Mouse (Mus musculus) brain, embryonic 14.5 days (tissue): ENCODE measurements at regions not wholly inside any gene's neighbourhood (a gene's known extent, or its start where the extent isn't known, plus 50 kb on each side); places are given as distances from the start of the nearest gene placed in this dataset.

ENCODE experiments used
- CTCF ChIP-seq: fragments of 200-500 bp; IDR thresholded peaks from 2 replicates; pipeline ENCODE4 v1.5.1; 2012; ENCODE audit warnings: inconsistent platforms, mild to moderate bottlenecking, moderate library complexity, borderline replicate concordance; ENCODE audit not compliant: insufficient read depth, insufficient read length; ENCODE audit errors: extremely low read depth
- POLR2A ChIP-seq: fragments of 200-500 bp; IDR thresholded peaks from 2 replicates; pipeline ENCODE4 v1.6.1; 2012; ENCODE audit warnings: mild to moderate bottlenecking, inconsistent platforms, borderline replicate concordance; ENCODE audit not compliant: poor library complexity, insufficient read depth, insufficient read length, severe bottlenecking; ENCODE audit errors: extremely low read depth

GRCm38 (mm10) chr12:14676230-14676629 lies 524.4 kb upstream of the Fam84a start:
- TF ChIP-seq POLR2A, result no peak
- TF ChIP-seq CTCF, result no peak
